8 mouse cellular contexts compared by ENCODE assay signal in genomic region chr5:74260378-74260809, GRCm38 (mm10).
DNase-seq lines count a peak whose midpoint lies in the region; ATAC-seq and TF ChIP-seq lines count a peak whose summit lies in the region.

No protein-coding gene starts in this region.

- DNase-seq in left cerebral cortex, adult 11 months (ENCODE audit: low spot score): peak; percentile 41
- DNase-seq in left cerebral cortex, postnatal 4 days: no peak
- DNase-seq in liver, postnatal 0 days: peak; percentile 49
- DNase-seq in cerebellum, adult 9-11 months: no peak
- DNase-seq in urinary bladder, adult 18-20 months (ENCODE audit: low spot score in 2 of 2): no peak

- peaks cover 30% of the 10 kb centered on the region for H3K4me1 ChIP-seq in embryonic facial prominence, embryonic 12.5 days
- peaks cover 9% of the 10 kb centered on the region for H3K4me1 ChIP-seq in hindbrain, embryonic 15.5 days (replicated peaks)
- peaks cover 5% of the 10 kb centered on the region; the same call in 1 of the 2 replicates for H3K4me1 ChIP-seq in liver, postnatal 0 days (ENCODE audit: insufficient read depth)
- H3K4me1 ChIP-seq in stomach, embryonic 16.5 days (ENCODE audit: control insufficient read depth, insufficient read depth, low read length): peaks cover 29% of the 10 kb centered on the region

- no peak for TF ChIP-seq EP300 in liver, postnatal 0 days (IDR thresholded peaks at IDR 0.05; ENCODE audit: low read depth)

- H3K9me3 ChIP-seq in embryonic facial prominence, embryonic 12.5 days: no peaks in the 10 kb centered on the region
- H3K9me3 ChIP-seq in hindbrain, embryonic 15.5 days: no peaks in the 10 kb centered on the region
- H3K9me3 ChIP-seq in liver, postnatal 0 days (ENCODE audit: low read length): no peaks in the 10 kb centered on the region
- no peaks in the 10 kb centered on the region for H3K9me3 ChIP-seq in stomach, embryonic 16.5 days (replicated peaks; ENCODE audit: control insufficient read depth, low read length)

- TF ChIP-seq CTCF in liver, postnatal 0 days (IDR thresholded peaks at IDR 0.05; ENCODE audit: low read depth): no peak

- H3K4me2 ChIP-seq in embryonic facial prominence, embryonic 12.5 days (replicated peaks): no peak overlapping the region
- H3K4me2 ChIP-seq in hindbrain, embryonic 15.5 days: no peak overlapping the region
- H3K4me2 ChIP-seq in liver, postnatal 0 days (ENCODE audit: low read depth, low read length): no peak overlapping the region
- H3K4me2 ChIP-seq in stomach, embryonic 16.5 days (ENCODE audit: low read depth, low read length): peak overlapping the region; percentile 14

- H3K4me3 ChIP-seq in embryonic facial prominence, embryonic 12.5 days: no peak overlapping the region
- H3K4me3 ChIP-seq in hindbrain, embryonic 15.5 days: no peak overlapping the region
- H3K4me3 ChIP-seq in liver, postnatal 0 days (ENCODE audit: low read depth, low read length): no peak overlapping the region
- no peak overlapping the region for H3K4me3 ChIP-seq in stomach, embryonic 16.5 days (replicated peaks; ENCODE audit: low read length)

- H3K27me3 ChIP-seq in embryonic facial prominence, embryonic 12.5 days: no peaks in the 10 kb centered on the region
- H3K27me3 ChIP-seq in hindbrain, embryonic 15.5 days: no peaks in the 10 kb centered on the region
- H3K27me3 ChIP-seq in liver, postnatal 0 days (ENCODE audit: insufficient read depth, low read length): no peaks in the 10 kb centered on the region
- no peaks in the 10 kb centered on the region for H3K27me3 ChIP-seq in stomach, embryonic 16.5 days (ENCODE audit: control insufficient read depth, insufficient read depth, low read length)

- ATAC-seq in embryonic facial prominence, embryonic 12.5 days (ENCODE audit: insufficient number of reproducible peaks, insufficient read depth, low FRiP score, low TSS enrichment): peak; percentile 59; the same call in 1 of the 2 replicates
- ATAC-seq in hindbrain, embryonic 15.5 days (ENCODE audit: low FRiP score, low read depth): no peak
- peak; percentile 75 for ATAC-seq in liver, postnatal 0 days
- peak; percentile 76 for ATAC-seq in stomach, embryonic 16.5 days (ENCODE audit: insufficient read depth, low FRiP score)

- intact Hi-C loops in left cerebral cortex, postnatal 4 days (cut with DNase I): no loop called here

- no peaks in the 10 kb centered on the region for H3K36me3 ChIP-seq in embryonic facial prominence, embryonic 12.5 days
- no peaks in the 10 kb centered on the region for H3K36me3 ChIP-seq in hindbrain, embryonic 15.5 days
- no peaks in the 10 kb centered on the region for H3K36me3 ChIP-seq in liver, postnatal 0 days (replicated peaks; ENCODE audit: insufficient read depth, low read length)
- no peaks in the 10 kb centered on the region for H3K36me3 ChIP-seq in stomach, embryonic 16.5 days (ENCODE audit: control insufficient read depth, insufficient read depth, low read length)

- peak overlapping the region; percentile 80 for H3K27ac ChIP-seq in embryonic facial prominence, embryonic 12.5 days
- H3K27ac ChIP-seq in hindbrain, embryonic 15.5 days (replicated peaks): 0 out of 2 replicates have a peak overlapping the region, but pooled peaks have one; percentile 20
- peak overlapping the region; percentile 57; the same call in 1 of the 2 replicates for H3K27ac ChIP-seq in liver, postnatal 0 days (ENCODE audit: low read depth)
- H3K27ac ChIP-seq in stomach, embryonic 16.5 days (ENCODE audit: low read length): peak overlapping the region; percentile 80

- WGBS in embryonic facial prominence, embryonic 12.5 days: 31% methylated on average over 9 of the region's 9 CpGs
- WGBS in hindbrain, embryonic 15.5 days: 41% methylated on average over 9 of the region's 9 CpGs
- 16% methylated on average over 9 of the region's 9 CpGs for WGBS in liver, postnatal 0 days (ENCODE audit: insufficient replicate concordance)
- 13% methylated on average over 9 of the region's 9 CpGs for WGBS in stomach, embryonic 16.5 days

- H3K9ac ChIP-seq in embryonic facial prominence, embryonic 12.5 days: no peak overlapping the region
- no peak overlapping the region for H3K9ac ChIP-seq in hindbrain, embryonic 15.5 days
- H3K9ac ChIP-seq in liver, postnatal 0 days (replicated peaks): no peak overlapping the region
- peak overlapping the region; percentile 43 for H3K9ac ChIP-seq in stomach, embryonic 16.5 days (ENCODE audit: low read length)

Comparison
In these comparisons a context has a peak if more than half of its experiments do, and no peak if none do; other contexts are left out.
1. DNase-seq: peak in left cerebral cortex, adult 11 months (single experiment) and liver, postnatal 0 days (single experiment); none in left cerebral cortex, postnatal 4 days (single experiment), cerebellum, adult 9-11 months (single experiment) and urinary bladder, adult 18-20 months (0 of 2).
2. H3K27ac ChIP-seq: peak in every context shown above with its lines; median percentile 80 in embryonic facial prominence, embryonic 12.5 days; 80 in stomach, embryonic 16.5 days; 57 in liver, postnatal 0 days; 20 in hindbrain, embryonic 15.5 days.